Mouse (Mus musculus) layer of hippocampus, adult 9-11 months (tissue): ENCODE measurements around the gene Ccdc182.

Experiments
- DNase-seq: peaks from one replicate; pipeline ENCODE4 v3.0.0; 2022

Gene Ccdc182

GRCm38 (mm10) chr11:88330799-88331198, 36.9 kb downstream of the Ccdc182 start:
- DNase-seq, result peak; percentile 16

- DNase-seq, result no peak
Measured at GRCm38 (mm10) chr11:88331722-88332121, 37.9 kb downstream of the Ccdc182 start.

GRCm38 (mm10) chr11:88332309-88332934, 38.6 kb downstream of the Ccdc182 start:
- no peak for DNase-seq

DNA sequence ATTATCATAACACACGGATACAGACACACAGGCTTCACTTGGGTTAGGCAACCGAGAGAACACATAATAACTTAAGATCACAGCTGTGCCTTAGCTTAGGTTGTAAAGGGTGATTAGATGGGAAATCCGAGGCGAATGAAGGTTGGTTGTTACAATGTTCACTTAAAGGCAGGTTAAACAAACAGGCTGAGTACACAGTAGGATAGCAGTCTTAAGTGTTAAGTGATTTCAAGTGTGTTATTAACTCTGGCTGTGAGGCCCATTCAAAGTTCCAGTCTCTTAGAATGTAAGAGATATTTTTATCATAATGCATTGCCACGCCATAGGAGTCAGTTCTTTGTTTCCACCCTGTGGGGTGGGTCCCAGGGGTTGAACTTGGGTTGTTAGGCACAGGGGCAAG, 41.0 kb downstream of the Ccdc182 start:
- DNase-seq, result no peak

GRCm38 (mm10) chr11:88337926-88338325, 44.1 kb downstream of the Ccdc182 start:
- DNase-seq, result no peak
